Mouse (Mus musculus) WW6 (cell line): ENCODE data around the gene Olfr1271.
"Not testable (repeated sequence)": the region's sequence is repeated elsewhere in the genome, so short reads cannot be mapped to it uniquely, and the experiment has no call there.

Source experiments
- DNase-seq: peaks from one replicate; pipeline ENCODE4 v3.0.0-alpha.2; 2013; ENCODE audit warnings: low read depth, low spot score

The Olfr1271 gene

GRCm38 (mm10) chr2:90270932-90271331 is at the start of gene Olfr1271:
Gene Olfr1271, minus strand, starts transcription at chr2:90271032.
- DNase-seq: no peak

GRCm38 (mm10) chr2:90292741-90293140 is 21.9 kb upstream of the Olfr1271 start, which contains the start of gene Olfr1272:
Gene Olfr1272, minus strand, starts transcription at chr2:90292841.
- DNase-seq: no peak

- DNase-seq: no peak
Measured at GRCm38 (mm10) chr2:90257492-90257891, 13.3 kb downstream of the Olfr1271 start, which contains the start of gene Olfr142. Gene Olfr142, minus strand, starts transcription at chr2:90257592.

GRCm38 (mm10) chr2:90224393-90224792 is 46.4 kb downstream of the Olfr1271 start, which contains the start of gene Olfr1506:
Gene Olfr1506, minus strand, starts transcription at chr2:90224493.
- not testable (repeated sequence) for DNase-seq
